Mouse (Mus musculus): ENCODE results near the gene Rrp1.

DNA sequence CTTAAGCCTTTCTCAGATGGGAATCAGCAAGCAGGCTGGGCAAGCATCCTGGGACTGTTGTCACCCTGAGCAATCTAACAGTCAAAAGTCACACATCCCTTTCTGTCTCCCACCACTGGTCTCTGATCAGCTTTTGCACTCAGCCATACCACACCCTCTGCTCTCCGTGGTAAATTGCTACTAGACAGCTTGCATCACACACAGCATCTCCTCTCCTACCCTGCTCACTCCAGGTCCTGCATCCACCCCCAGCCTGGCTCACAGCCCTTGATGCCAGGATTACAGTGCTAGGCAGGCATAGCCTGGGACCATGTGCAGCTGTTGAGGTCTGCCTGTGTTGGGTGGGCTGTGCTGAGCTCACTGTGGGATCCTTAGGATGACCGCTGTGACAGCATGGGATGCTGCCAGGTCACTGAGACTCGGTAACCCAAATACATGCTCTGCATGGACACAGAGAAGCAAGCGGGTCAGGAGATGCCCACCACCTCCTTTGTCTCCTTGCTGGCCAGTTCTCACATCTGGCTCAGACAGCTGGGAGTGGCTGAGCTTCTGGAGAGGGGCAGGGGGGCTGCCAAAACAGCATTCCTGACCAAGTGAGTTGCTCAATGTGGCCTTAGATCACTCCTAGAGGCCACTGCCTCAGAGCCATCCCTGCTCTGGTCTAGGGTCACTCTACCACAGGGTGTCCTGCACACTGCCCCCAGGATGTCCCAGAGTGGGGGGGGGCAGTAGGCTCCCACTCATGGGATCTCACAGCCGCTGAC lies 45.7 kb upstream of the Rrp1 start:
- TF ChIP-seq CTCF (IDR thresholded peaks at IDR 0.05; ENCODE audit: borderline replicate concordance, insufficient read depth, low read depth, low read length) (no peak), POLR2A (IDR thresholded peaks at IDR 0.05; ENCODE audit: borderline replicate concordance, insufficient read depth, low read length) (no peak)
